Mouse (Mus musculus): ENCODE measurements around the gene Olfr1093. TPM values are rescaled to one million over a fixed set of nuclear protein-coding genes. Genes with fewer than 3 reads are reported as not detected.

Gene Olfr1093
- total RNA-seq, 1 experiment, result not detected

GRCm38 (mm10) chr2:86824363-86824762 lies 42.1 kb downstream of the Olfr1093 start, which contains the start of gene Olfr1094:
Gene Olfr1094 (plus strand): TSS chr2:86824663.
- H3K9ac ChIP-seq (ENCODE audit: insufficient read depth, low read depth, low read length, poor library complexity, severe bottlenecking), result no peak within 1 kb of the TSS
- in situ Hi-C loops (cut with MboI; ENCODE audit: low sequenced_read_pairs in 2 of 2, unreplicated experiment in 2 of 2), result no loop called here
- TF ChIP-seq HCFC1 (IDR thresholded peaks at IDR 0.05; ENCODE audit: borderline replicate concordance, insufficient read depth, low read length), result no peak
- TF ChIP-seq MAFK (IDR thresholded peaks at IDR 0.05; ENCODE audit: insufficient read depth, low read depth, low read length), result no peak
- TF ChIP-seq CHD2 (IDR thresholded peaks at IDR 0.05; ENCODE audit: low read depth, low read length), result no peak
- TF ChIP-seq ZNF384 (IDR thresholded peaks at IDR 0.05; ENCODE audit: low read depth, low read length), result no peak
- no peak for TF ChIP-seq ZC3H11A (IDR thresholded peaks at IDR 0.05; ENCODE audit: borderline replicate concordance, low read depth, low read length)
- H3K36me3 ChIP-seq (ENCODE audit: control insufficient read depth, insufficient read depth, low read length, poor library complexity, severe bottlenecking), result no peaks in the 10 kb centered on the region
- no peak for DNase-seq (ENCODE audit: low read depth, low spot score)
- no peak within 1 kb of the TSS for H3K4me3 ChIP-seq (ENCODE audit: insufficient read depth in 1 of 2, low read depth in 1 of 2, low read length in 2 of 2, poor library complexity in 1 of 2, severe bottlenecking in 1 of 2)
- no peaks in the 10 kb centered on the region for H3K4me1 ChIP-seq (ENCODE audit: control insufficient read depth in 2 of 2, insufficient read depth in 2 of 2, low read length in 2 of 2, poor library complexity in 1 of 2)
- no peak within 1 kb of the TSS for H3K27ac ChIP-seq (ENCODE audit: insufficient read depth, low read depth, low read length, poor library complexity, severe bottlenecking)
- no peaks in the 10 kb centered on the region for H3K9me3 ChIP-seq (ENCODE audit: control insufficient read depth, insufficient read depth, low read depth, low read length)

Other genes starting within 250 kb of the Olfr1093 start
- not detected in 2 replicates for gene Olfr1079, start 240.0 kb upstream of the Olfr1093 start, total RNA-seq (2012; rRNA removed)
- gene Olfr1080, start 224.2 kb upstream of the Olfr1093 start, total RNA-seq (2012; rRNA removed), result not detected in 2 replicates
- gene Olfr1082, start 183.5 kb upstream of the Olfr1093 start, total RNA-seq (2012; rRNA removed), result not detected in 2 replicates
- gene Olfr1084, start 142.8 kb upstream of the Olfr1093 start, total RNA-seq (2012; rRNA removed), result not detected in 2 replicates
- gene Olfr1085, start 120.5 kb upstream of the Olfr1093 start, total RNA-seq (2012; rRNA removed), result not detected in 2 replicates
- not detected in 2 replicates for gene Olfr1086, start 102.4 kb upstream of the Olfr1093 start, total RNA-seq (2012; rRNA removed)
- gene Olfr1087, start 84.1 kb upstream of the Olfr1093 start, total RNA-seq (2012; rRNA removed), result not detected in 2 replicates
- not detected in 2 replicates for gene Olfr1089, start 48.8 kb upstream of the Olfr1093 start, total RNA-seq (2012; rRNA removed)
- gene Olfr1090, start 23.5 kb upstream of the Olfr1093 start, total RNA-seq (2012; rRNA removed), result not detected in 2 replicates
- not detected in 2 replicates for gene Olfr141, start 27.5 kb downstream of the Olfr1093 start, total RNA-seq (2012; rRNA removed)
- gene Olfr1094, start 42.2 kb downstream of the Olfr1093 start, total RNA-seq (2012; rRNA removed), result not detected in 2 replicates
- gene Olfr1095, start 69.2 kb downstream of the Olfr1093 start, total RNA-seq (2012; rRNA removed), result not detected in 2 replicates
- gene Gm13723, start 92.3 kb downstream of the Olfr1093 start, total RNA-seq (2012; rRNA removed), result not detected in 2 replicates
- gene Olfr1097, start 109.7 kb downstream of the Olfr1093 start, total RNA-seq (2012; rRNA removed), result not detected in 2 replicates
- gene Olfr1098, start 142.1 kb downstream of the Olfr1093 start, total RNA-seq (2012; rRNA removed), result not detected in 2 replicates
- gene Olfr1099, start 178.2 kb downstream of the Olfr1093 start, total RNA-seq (2012; rRNA removed), result not detected in 2 replicates
- gene Olfr1100, start 197.5 kb downstream of the Olfr1093 start, total RNA-seq (2012; rRNA removed), result not detected in 2 replicates
- not detected in 2 replicates for gene Olfr1101, start 208.7 kb downstream of the Olfr1093 start, total RNA-seq (2012; rRNA removed)
- gene Olfr1102, start 215.9 kb downstream of the Olfr1093 start, total RNA-seq (2012; rRNA removed), result not detected in 2 replicates
- not detected in 2 replicates for gene Olfr1104, start 244.6 kb downstream of the Olfr1093 start, total RNA-seq (2012; rRNA removed)